Comparison of ENCODE assay signal across 10 mouse cellular contexts in the genomic region with DNA sequence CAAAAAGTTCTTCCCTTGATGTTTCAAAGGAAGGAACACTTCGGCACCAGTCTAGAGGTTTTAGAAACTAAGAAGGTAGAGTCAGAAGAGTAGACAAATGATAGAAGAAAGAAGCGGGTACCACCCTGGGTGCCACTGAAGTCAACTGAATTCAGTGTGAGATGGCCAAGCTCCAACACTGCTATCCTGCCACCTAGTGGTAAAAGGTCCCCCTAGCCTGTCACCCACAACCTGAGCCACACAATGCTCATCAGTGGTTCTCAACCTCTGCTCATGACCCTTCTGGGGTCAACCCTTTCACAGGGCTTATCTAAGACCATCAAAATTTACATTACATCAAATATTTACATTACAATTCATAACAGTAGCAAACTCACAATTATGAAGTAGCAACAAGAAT.
DNase-seq lines count a peak whose midpoint lies in the region; ATAC-seq and TF ChIP-seq lines count a peak whose summit lies in the region.
"Had no signal": no experiment of that assay in that cellular context is flagged by ENCODE, and none has a peak within 500 bp of the region (broad histone marks: within the 10 kb centered on the region; RNA-seq: fewer than 3 reads in every experiment).

No protein-coding gene starts in this region.

- no peaks in the 10 kb centered on the region for H3K4me1 ChIP-seq in forebrain, embryonic 10.5 days
- H3K4me1 ChIP-seq in forebrain, postnatal 0 days (ENCODE audit: insufficient read depth), result no peaks in the 10 kb centered on the region
- no peaks in the 10 kb centered on the region for H3K4me1 ChIP-seq in liver, adult 2 months (ENCODE audit: control insufficient read depth, insufficient read depth, low read length)
- no peaks in the 10 kb centered on the region for H3K4me1 ChIP-seq in liver, embryonic 12.5 days
- H3K4me1 ChIP-seq: megakaryocyte, embryonic 14.5 days had no signal

- H3K9me3 ChIP-seq in forebrain, embryonic 10.5 days, result no peaks in the 10 kb centered on the region
- no peaks in the 10 kb centered on the region for H3K9me3 ChIP-seq in forebrain, postnatal 0 days (ENCODE audit: low read length)
- no peaks in the 10 kb centered on the region for H3K9me3 ChIP-seq in liver, embryonic 12.5 days (replicated peaks)

- no peak overlapping the region for H3K9ac ChIP-seq in forebrain, postnatal 0 days
- no peak overlapping the region for H3K9ac ChIP-seq in liver, adult 2 months (ENCODE audit: low read depth, low read length)
- no peak overlapping the region for H3K9ac ChIP-seq in liver, embryonic 12.5 days

- peak; percentile 20 for DNase-seq in forebrain, embryonic 10.5 days (ENCODE audit: extremely low spot score, low spot score)
- no peak for DNase-seq in forebrain, postnatal 0 days
- peak; percentile 26 for DNase-seq in liver, adult 2 months (ENCODE audit: extremely low read depth, low read depth, low spot score)
- peak; percentile 1 for DNase-seq in WW6 (ENCODE audit: low read depth, low spot score)
- no peak for DNase-seq in urinary bladder, adult 2 months (ENCODE audit: low spot score)
- DNase-seq in yolk sac, embryonic 10.5 days (ENCODE audit: low spot score), result no peak
- DNase-seq: B cell, adult 2 months had no signal

- 72% methylated on average over 2 of the region's 2 CpGs for WGBS in forebrain, embryonic 10.5 days
- WGBS in forebrain, postnatal 0 days, result 75% methylated on average over 2 of the region's 2 CpGs
- 70% methylated on average over 2 of the region's 2 CpGs for WGBS in liver, adult 2 months
- 63% methylated on average over 2 of the region's 2 CpGs for WGBS in liver, embryonic 12.5 days (ENCODE audit: insufficient replicate concordance)

- no peak; the same call in 1 of the 2 replicates for TF ChIP-seq CTCF in forebrain, postnatal 0 days (IDR thresholded peaks at IDR 0.05; ENCODE audit: low read depth)
- peak; percentile 76 for TF ChIP-seq CTCF in liver, adult 2 months (IDR thresholded peaks at IDR 0.05; ENCODE audit: low read depth, low read length)

- H3K36me3 ChIP-seq in forebrain, embryonic 10.5 days (replicated peaks), result no peaks in the 10 kb centered on the region
- no peaks in the 10 kb centered on the region for H3K36me3 ChIP-seq in forebrain, postnatal 0 days (ENCODE audit: insufficient read depth)
- H3K36me3 ChIP-seq in liver, adult 2 months (ENCODE audit: control insufficient read depth, insufficient read depth, low read length), result no peaks in the 10 kb centered on the region
- no peaks in the 10 kb centered on the region for H3K36me3 ChIP-seq in liver, embryonic 12.5 days

- H3K4me3 ChIP-seq in forebrain, embryonic 10.5 days, result no peak overlapping the region
- no peak overlapping the region for H3K4me3 ChIP-seq in forebrain, postnatal 0 days (ENCODE audit: low read depth, low read length)
- no peak overlapping the region for H3K4me3 ChIP-seq in liver, adult 2 months (ENCODE audit: insufficient read depth, low read depth, low read length)
- H3K4me3 ChIP-seq in liver, embryonic 12.5 days, result no peak overlapping the region
- H3K4me3 ChIP-seq: megakaryocyte, embryonic 14.5 days had no signal

- TF ChIP-seq POLR2A in liver, adult 2 months (IDR thresholded peaks at IDR 0.05; ENCODE audit: extremely low read depth, insufficient read depth, low read length), result no peak

- no peak for ATAC-seq in forebrain, postnatal 0 days
- no peak for ATAC-seq in liver, embryonic 12.5 days
- ATAC-seq in granulocyte monocyte progenitor cell, adult 5-6 weeks (replicated peaks; ENCODE audit: poor library complexity, severe bottlenecking), result peak; percentile 69

- no peak overlapping the region for H3K27ac ChIP-seq in forebrain, embryonic 10.5 days
- no peak overlapping the region for H3K27ac ChIP-seq in forebrain, postnatal 0 days (ENCODE audit: low read depth, low read length)
- H3K27ac ChIP-seq in liver, adult 2 months (replicated peaks; ENCODE audit: insufficient read depth, low read depth, low read length), result no peak overlapping the region
- no peak overlapping the region for H3K27ac ChIP-seq in liver, embryonic 12.5 days

- H3K27me3 ChIP-seq in forebrain, embryonic 10.5 days (ENCODE audit: poor library complexity, severe bottlenecking), result no peaks in the 10 kb centered on the region
- no peaks in the 10 kb centered on the region for H3K27me3 ChIP-seq in forebrain, postnatal 0 days (ENCODE audit: insufficient read depth, low read length)
- H3K27me3 ChIP-seq in liver, adult 2 months (ENCODE audit: control insufficient read depth, insufficient read depth, low read length), result no peaks in the 10 kb centered on the region
- H3K27me3 ChIP-seq in liver, embryonic 12.5 days (replicated peaks), result no peaks in the 10 kb centered on the region
- H3K27me3 ChIP-seq: megakaryocyte, embryonic 14.5 days had no signal

- H3K79me2 ChIP-seq in liver, adult 2 months (ENCODE audit: control insufficient read depth, insufficient read depth, low read length), result no peaks in the 10 kb centered on the region

- H3K4me2 ChIP-seq in forebrain, postnatal 0 days (ENCODE audit: low read depth), result no peak overlapping the region
- no peak overlapping the region for H3K4me2 ChIP-seq in liver, embryonic 12.5 days

Comparison
In these comparisons a context has a peak if more than half of its experiments do, and no peak if none do; other contexts are left out.
1. DNase-seq: peak in forebrain, embryonic 10.5 days (single experiment), liver, adult 2 months (single experiment) and WW6 (single experiment); none in forebrain, postnatal 0 days (single experiment), urinary bladder, adult 2 months (single experiment) and yolk sac, embryonic 10.5 days (single experiment).